Mouse (Mus musculus) lung, adult 2 months (tissue): ENCODE results near the gene Dcakd.

Experiments
- CTCF ChIP-seq: fragments of 200-500 bp; IDR thresholded peaks from 2 replicates; pipeline ENCODE4 v1.5.1; 2011; ENCODE audit warnings: mild to moderate bottlenecking, low read length, control low read depth; ENCODE audit not compliant: insufficient read depth
- POLR2A ChIP-seq: fragments of 200-500 bp; IDR thresholded peaks from 2 replicates; pipeline ENCODE4 v1.6.1; 2011; ENCODE audit warnings: low read depth, mild to moderate bottlenecking, control low read depth, low read length, borderline replicate concordance; ENCODE audit errors: extremely low read depth

DNA sequence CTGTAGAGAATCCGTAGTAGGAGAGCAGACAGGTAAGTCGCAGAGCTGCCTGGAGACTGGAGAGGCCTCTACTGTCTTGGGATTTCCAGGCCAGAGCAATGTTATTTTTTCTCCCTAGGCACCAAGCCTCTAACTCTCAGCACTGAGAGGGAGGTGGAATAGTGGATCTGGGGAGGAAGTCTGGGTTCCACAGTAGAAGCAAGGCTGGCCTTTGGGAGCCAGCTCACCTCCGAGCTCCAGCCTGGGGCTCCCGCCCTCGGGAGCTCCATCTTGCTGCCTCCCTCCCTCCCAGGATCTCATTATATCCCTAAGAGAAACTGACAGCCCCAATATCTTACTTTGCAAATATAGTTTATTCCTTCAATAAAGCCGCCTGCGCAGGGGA lies 65.3 kb downstream of the Dcakd start:
- no peak for TF ChIP-seq CTCF
- TF ChIP-seq POLR2A = no peak
